Mouse (Mus musculus): ENCODE data around the gene Alox8.

- TF ChIP-seq CTCF (IDR thresholded peaks at IDR 0.05; ENCODE audit: borderline replicate concordance, insufficient read depth, low read length) (no peak), POLR2A (IDR thresholded peaks at IDR 0.05; ENCODE audit: low read depth, low read length) (no peak)
Measured at GRCm38 (mm10) chr11:69172606-69173005, 25.0 kb downstream of the Alox8 start.
